Mouse (Mus musculus): ENCODE measurements around the gene Ttc1. TPM values are rescaled to one million over a fixed set of nuclear protein-coding genes. Genes with fewer than 3 reads are reported as not detected.

Gene Ttc1
- polyA plus RNA-seq, 1 experiment from 2014 or later, result 80.4 TPM

- Histone ChIP-seq H3K9ac (peak overlapping the region; percentile 61), H3K27me3 (peaks cover 6% of the 10 kb centered on the region; the same call in 1 of the 2 replicates), H3K27ac (replicated peaks) (peak overlapping the region; percentile 67), H3K4me1 (replicated peaks) (peaks cover 7% of the 10 kb centered on the region; the same call in 1 of the 2 replicates), H3K4me2 (peak overlapping the region; percentile 83), H3K9me3 (no peaks in the 10 kb centered on the region), H3K36me3 (no peaks in the 10 kb centered on the region), H3K4me3 (peak overlapping the region; percentile 64)
- ATAC-seq (ENCODE audit: low FRiP score, low read depth), result peak; percentile 94
- WGBS, result 5% methylated on average over 37 of the region's 37 CpGs
These were observed 19.3 kb upstream of the Ttc1 start for GRCm38 (mm10) chr11:43766922-43767648.

- no peak overlapping the region for H3K27ac ChIP-seq (replicated peaks)
- ATAC-seq (ENCODE audit: low FRiP score, low read depth), result no peak
These were observed 10.6 kb upstream of the Ttc1 start for GRCm38 (mm10) chr11:43758436-43758835.

GRCm38 (mm10) chr11:43755411-43755810 lies 7.6 kb upstream of the Ttc1 start:
- H3K27ac ChIP-seq (replicated peaks), result no peak overlapping the region
- H3K27me3 ChIP-seq, result no peaks in the 10 kb centered on the region; the same call in 1 of the 2 replicates
- WGBS, result 71% methylated on average over 5 of the region's 5 CpGs
- no peak overlapping the region for H3K9ac ChIP-seq
- no peak overlapping the region for H3K4me3 ChIP-seq
- no peaks in the 10 kb centered on the region for H3K4me1 ChIP-seq (replicated peaks)
- H3K36me3 ChIP-seq, result no peaks in the 10 kb centered on the region
- no peak for ATAC-seq (ENCODE audit: low FRiP score, low read depth)
- H3K4me2 ChIP-seq, result no peak overlapping the region
- no peaks in the 10 kb centered on the region for H3K9me3 ChIP-seq

More at GRCm38 (mm10) chr11:43758436-43758835, 10.6 kb upstream of the Ttc1 start:
- H3K9ac ChIP-seq, result no peak overlapping the region
- no peaks in the 10 kb centered on the region; the same call in 1 of the 2 replicates for H3K27me3 ChIP-seq
- H3K4me2 ChIP-seq, result no peak overlapping the region
- H3K36me3 ChIP-seq, result no peaks in the 10 kb centered on the region
- no peak overlapping the region for H3K4me3 ChIP-seq
- H3K9me3 ChIP-seq, result no peaks in the 10 kb centered on the region
- H3K4me1 ChIP-seq (replicated peaks), result no peaks in the 10 kb centered on the region
- 68% methylated on average over 2 of the region's 2 CpGs for WGBS

- Histone ChIP-seq H3K27ac (replicated peaks) (no peak overlapping the region), H3K4me2 (no peak overlapping the region), H3K27me3 (no peaks in the 10 kb centered on the region; the same call in 1 of the 2 replicates), H3K4me3 (no peak overlapping the region), H3K4me1 (replicated peaks) (no peaks in the 10 kb centered on the region), H3K9me3 (no peaks in the 10 kb centered on the region), H3K36me3 (no peaks in the 10 kb centered on the region), H3K9ac (no peak overlapping the region)
- 86% methylated on average over 1 of the region's 1 CpGs for WGBS
- ATAC-seq (ENCODE audit: low FRiP score, low read depth), result no peak
These were observed 6.8 kb upstream of the Ttc1 start for GRCm38 (mm10) chr11:43754568-43754967.

- ATAC-seq (ENCODE audit: low FRiP score, low read depth), result no peak
- Histone ChIP-seq H3K4me1 (replicated peaks) (peaks cover 13% of the 10 kb centered on the region), H3K36me3 (no peaks in the 10 kb centered on the region), H3K27me3 (no peaks in the 10 kb centered on the region), H3K4me3 (no peak overlapping the region), H3K4me2 (no peak overlapping the region), H3K9ac (no peak overlapping the region), H3K9me3 (no peaks in the 10 kb centered on the region), H3K27ac (replicated peaks) (no peak overlapping the region)
- 74% methylated on average over 2 of the region's 2 CpGs for WGBS
These were observed 3.7 kb upstream of the Ttc1 start for GRCm38 (mm10) chr11:43751542-43751941.

- no peak overlapping the region for H3K27ac ChIP-seq (replicated peaks)
- H3K4me1 ChIP-seq (replicated peaks), result no peaks in the 10 kb centered on the region
- H3K27me3 ChIP-seq, result no peaks in the 10 kb centered on the region
- no peaks in the 10 kb centered on the region for H3K9me3 ChIP-seq
- H3K9ac ChIP-seq, result no peak overlapping the region
- 86% methylated on average over 7 of the region's 7 CpGs for WGBS
- peaks cover 28% of the 10 kb centered on the region for H3K36me3 ChIP-seq
- no peak overlapping the region for H3K4me3 ChIP-seq
- no peak overlapping the region for H3K4me2 ChIP-seq
- no peak for ATAC-seq (ENCODE audit: low FRiP score, low read depth)
These were observed 19.0 kb downstream of the Ttc1 start for GRCm38 (mm10) chr11:43728737-43729301.

- Histone ChIP-seq H3K36me3 (peaks cover 22% of the 10 kb centered on the region), H3K4me2 (no peak overlapping the region), H3K9ac (no peak overlapping the region), H3K27ac (replicated peaks) (no peak overlapping the region), H3K9me3 (no peaks in the 10 kb centered on the region), H3K4me1 (replicated peaks) (no peaks in the 10 kb centered on the region), H3K4me3 (no peak overlapping the region), H3K27me3 (no peaks in the 10 kb centered on the region)
- no peak for ATAC-seq (ENCODE audit: low FRiP score, low read depth)
- 90% methylated on average over 7 of the region's 7 CpGs for WGBS
These were observed 20.0 kb downstream of the Ttc1 start for GRCm38 (mm10) chr11:43727796-43728195.

GRCm38 (mm10) chr11:43723411-43723810 lies 24.4 kb downstream of the Ttc1 start:
- no peaks in the 10 kb centered on the region for H3K9me3 ChIP-seq
- no peak for ATAC-seq (ENCODE audit: low FRiP score, low read depth)
- WGBS, result 88% methylated on average over 3 of the region's 3 CpGs
- no peaks in the 10 kb centered on the region for H3K4me1 ChIP-seq (replicated peaks)
- H3K27me3 ChIP-seq, result no peaks in the 10 kb centered on the region
- H3K4me2 ChIP-seq, result no peak overlapping the region
- peaks cover 19% of the 10 kb centered on the region for H3K36me3 ChIP-seq
- no peak overlapping the region for H3K27ac ChIP-seq (replicated peaks)
- H3K9ac ChIP-seq, result no peak overlapping the region
- no peak overlapping the region for H3K4me3 ChIP-seq

GRCm38 (mm10) chr11:43712178-43712577 lies 35.6 kb downstream of the Ttc1 start:
- 85% methylated on average over 4 of the region's 4 CpGs for WGBS
- H3K9ac ChIP-seq, result no peak overlapping the region
- H3K27me3 ChIP-seq, result no peaks in the 10 kb centered on the region
- H3K27ac ChIP-seq (replicated peaks), result no peak overlapping the region
- H3K36me3 ChIP-seq, result peaks cover 8% of the 10 kb centered on the region
- no peak overlapping the region for H3K4me2 ChIP-seq
- H3K4me1 ChIP-seq (replicated peaks), result no peaks in the 10 kb centered on the region
- H3K4me3 ChIP-seq, result no peak overlapping the region
- no peaks in the 10 kb centered on the region for H3K9me3 ChIP-seq
- no peak for ATAC-seq (ENCODE audit: low FRiP score, low read depth)

- Histone ChIP-seq H3K27me3 (no peaks in the 10 kb centered on the region), H3K9me3 (no peaks in the 10 kb centered on the region), H3K27ac (replicated peaks) (no peak overlapping the region), H3K4me2 (no peak overlapping the region), H3K4me1 (replicated peaks) (no peaks in the 10 kb centered on the region), H3K36me3 (peaks cover 19% of the 10 kb centered on the region), H3K4me3 (no peak overlapping the region), H3K9ac (no peak overlapping the region)
- WGBS, result 96% methylated on average over 2 of the region's 2 CpGs
- no peak for ATAC-seq (ENCODE audit: low FRiP score, low read depth)
These were observed 39.4 kb downstream of the Ttc1 start for GRCm38 (mm10) chr11:43708409-43708808.

- Histone ChIP-seq H3K9ac (no peak overlapping the region), H3K4me1 (replicated peaks) (no peaks in the 10 kb centered on the region), H3K36me3 (peaks cover 24% of the 10 kb centered on the region), H3K4me3 (no peak overlapping the region), H3K27me3 (no peaks in the 10 kb centered on the region), H3K9me3 (no peaks in the 10 kb centered on the region), H3K4me2 (no peak overlapping the region), H3K27ac (replicated peaks) (no peak overlapping the region)
- no peak for ATAC-seq (ENCODE audit: low FRiP score, low read depth)
- 86% methylated on average over 10 of the region's 10 CpGs for WGBS
These were observed 42.1 kb downstream of the Ttc1 start for GRCm38 (mm10) chr11:43705751-43706150.

- Histone ChIP-seq H3K36me3 (peaks cover 24% of the 10 kb centered on the region), H3K9ac (no peak overlapping the region), H3K4me2 (no peak overlapping the region), H3K4me1 (replicated peaks) (no peaks in the 10 kb centered on the region), H3K27ac (replicated peaks) (no peak overlapping the region), H3K4me3 (no peak overlapping the region), H3K9me3 (no peaks in the 10 kb centered on the region), H3K27me3 (no peaks in the 10 kb centered on the region)
- no peak for ATAC-seq (ENCODE audit: low FRiP score, low read depth)
- 73% methylated on average over 1 of the region's 1 CpGs for WGBS
These were observed 44.3 kb downstream of the Ttc1 start for GRCm38 (mm10) chr11:43703552-43703951.
